Mouse (Mus musculus) neural tube, embryonic 12.5 days (tissue): Measurements from ENCODE around the gene Pcyt1b. TPM values are rescaled to one million over a fixed set of nuclear protein-coding genes. Genes with fewer than 3 reads are reported as not detected.
A peak's percentile ranks its signal among the peaks of the same experiment; 100 is the strongest.

Source experiments
- ATAC-seq: fragments of 200-750 bp; cut with Nextera tagmentation; 2 replicates; pipeline ENCODE4 v1.8.0; 2017; ENCODE audit warnings: low read depth, mild to moderate bottlenecking, moderate TSS enrichment, moderate library complexity; ENCODE audit not compliant: low FRiP score
- H3K27ac ChIP-seq: fragments of 300-500 bp; sonication (generic); 2 replicates; pipeline ENCODE4 v1.5.1; 2016
- H3K27me3 ChIP-seq: fragments of 300-500 bp; sonication (generic); replicated peaks from 2 replicates; pipeline ENCODE4 v1.6.1; 2016; ENCODE audit warnings: mild to moderate bottlenecking
- H3K36me3 ChIP-seq: fragments of 300-500 bp; sonication (generic); 2 replicates; pipeline ENCODE4 v1.6.1; 2016; ENCODE audit warnings: mild to moderate bottlenecking
- H3K4me1 ChIP-seq: fragments of 300-500 bp; sonication (generic); 2 replicates; pipeline ENCODE4 v1.6.1; 2016
- H3K4me2 ChIP-seq: fragments of 300-500 bp; sonication (generic); replicated peaks from 2 replicates; pipeline ENCODE4 v1.6.1; 2016; ENCODE audit warnings: mild to moderate bottlenecking
- H3K4me3 ChIP-seq: fragments of 300-500 bp; sonication (generic); 2 replicates; pipeline ENCODE4 v1.5.1; 2016
- H3K9ac ChIP-seq: fragments of 300-500 bp; sonication (generic); 2 replicates; pipeline ENCODE4 v1.6.1; 2016; ENCODE audit warnings: mild to moderate bottlenecking
- H3K9me3 ChIP-seq: fragments of 300-500 bp; sonication (generic); 2 replicates; pipeline ENCODE4 v1.6.1; 2016; ENCODE audit warnings: mild to moderate bottlenecking
- WGBS: fragments of 180-500 bp; shearing (Covaris S2); methylation state at CpG from one replicate; pipeline ENCODE4 v1.1.7; 2016; 5-methylcytosine and 5-hydroxymethylcytosine counted together
- polyA plus RNA-seq: library from polyadenylated mRNA; unstranded; fragments of >200 nt; fragmentation: Nextera tagmentation; extraction: Ambion mirVana; gene quantifications from 2 replicates; pipeline ENCODE4 v1.2.1, GENCODE M21; 2016

The Pcyt1b gene
- polyA plus RNA-seq, 1 experiment from 2014 or later, result 18.6 TPM

- no peaks in the 10 kb centered on the region for H3K4me1 ChIP-seq
- H3K36me3 ChIP-seq, result no peaks in the 10 kb centered on the region
- H3K27ac ChIP-seq, result peak overlapping the region; percentile 42; the same call in 1 of the 2 replicates
- peak overlapping the region; percentile 33 for H3K9ac ChIP-seq
- no peaks in the 10 kb centered on the region for H3K9me3 ChIP-seq
- H3K4me3 ChIP-seq, result peak overlapping the region; percentile 31
- no peaks in the 10 kb centered on the region for H3K27me3 ChIP-seq
- 15% methylated on average over 19 of the region's 19 CpGs for WGBS
- peak; percentile 100 for ATAC-seq
- peak overlapping the region; percentile 53 for H3K4me2 ChIP-seq
Observed at GRCm38 (mm10) chrX:93674836-93675795, 20.5 kb downstream of the Pcyt1b start.

GRCm38 (mm10) chrX:93676228-93676627, 21.6 kb downstream of the Pcyt1b start:
- Histone ChIP-seq H3K4me2 (peak overlapping the region; percentile 53), H3K27ac (no peak overlapping the region), H3K9ac (no peak overlapping the region), H3K36me3 (no peaks in the 10 kb centered on the region), H3K27me3 (no peaks in the 10 kb centered on the region), H3K9me3 (no peaks in the 10 kb centered on the region), H3K4me3 (0 out of 2 replicates have a peak overlapping the region, but pooled peaks have one; percentile 31), H3K4me1 (no peaks in the 10 kb centered on the region)
- no peak for ATAC-seq
- WGBS, result 74% methylated on average over 2 of the region's 2 CpGs

GRCm38 (mm10) chrX:93689287-93689686, 34.6 kb downstream of the Pcyt1b start:
- 85% methylated on average over 6 of the region's 6 CpGs for WGBS

GRCm38 (mm10) chrX:93690672-93691071, 36.0 kb downstream of the Pcyt1b start:
- 89% methylated on average over 8 of the region's 8 CpGs for WGBS
- no peak overlapping the region for H3K9ac ChIP-seq
- no peak overlapping the region for H3K27ac ChIP-seq
- no peaks in the 10 kb centered on the region for H3K27me3 ChIP-seq
- no peak overlapping the region for H3K4me3 ChIP-seq
- ATAC-seq, result no peak
- H3K4me1 ChIP-seq, result no peaks in the 10 kb centered on the region
- H3K9me3 ChIP-seq, result no peaks in the 10 kb centered on the region
- no peaks in the 10 kb centered on the region for H3K36me3 ChIP-seq
- H3K4me2 ChIP-seq, result no peak overlapping the region

More at GRCm38 (mm10) chrX:93689287-93689686, 34.6 kb downstream of the Pcyt1b start:
- no peaks in the 10 kb centered on the region for H3K9me3 ChIP-seq
- H3K4me2 ChIP-seq, result no peak overlapping the region
- H3K36me3 ChIP-seq, result no peaks in the 10 kb centered on the region
- H3K27me3 ChIP-seq, result no peaks in the 10 kb centered on the region
- no peak overlapping the region for H3K27ac ChIP-seq
- H3K4me1 ChIP-seq, result no peaks in the 10 kb centered on the region
- no peak overlapping the region for H3K9ac ChIP-seq
- ATAC-seq, result no peak
- H3K4me3 ChIP-seq, result no peak overlapping the region

- H3K9ac ChIP-seq, result no peak overlapping the region
- H3K27ac ChIP-seq, result no peak overlapping the region
- WGBS, result 75% methylated on average over 1 of the region's 1 CpGs
- H3K9me3 ChIP-seq, result no peaks in the 10 kb centered on the region
- H3K4me2 ChIP-seq, result no peak overlapping the region
- ATAC-seq, result no peak
- no peak overlapping the region for H3K4me3 ChIP-seq
- H3K36me3 ChIP-seq, result no peaks in the 10 kb centered on the region
- H3K27me3 ChIP-seq, result no peaks in the 10 kb centered on the region
- no peaks in the 10 kb centered on the region for H3K4me1 ChIP-seq
Observed at GRCm38 (mm10) chrX:93697596-93697995, 42.9 kb downstream of the Pcyt1b start.

GRCm38 (mm10) chrX:93700528-93701225, 46.0 kb downstream of the Pcyt1b start:
- H3K4me1 ChIP-seq, result no peaks in the 10 kb centered on the region
- no peak overlapping the region for H3K27ac ChIP-seq
- H3K4me2 ChIP-seq, result no peak overlapping the region
- ATAC-seq, result 0 out of 2 replicates have a peak, but pooled peaks have one; percentile 56
- no peak overlapping the region for H3K4me3 ChIP-seq
- no peaks in the 10 kb centered on the region for H3K27me3 ChIP-seq
- no peak overlapping the region for H3K9ac ChIP-seq
- no peaks in the 10 kb centered on the region for H3K9me3 ChIP-seq
- no peaks in the 10 kb centered on the region for H3K36me3 ChIP-seq
- WGBS, result 59% methylated on average over 8 of the region's 8 CpGs

GRCm38 (mm10) chrX:93712566-93712965, 57.9 kb downstream of the Pcyt1b start:
- H3K4me2 ChIP-seq, result no peak overlapping the region
- H3K27ac ChIP-seq, result no peak overlapping the region
- no peak overlapping the region for H3K9ac ChIP-seq
- H3K36me3 ChIP-seq, result no peaks in the 10 kb centered on the region
- H3K27me3 ChIP-seq, result no peaks in the 10 kb centered on the region
- H3K4me1 ChIP-seq, result no peaks in the 10 kb centered on the region
- no peak for ATAC-seq
- no peaks in the 10 kb centered on the region for H3K9me3 ChIP-seq
- H3K4me3 ChIP-seq, result no peak overlapping the region
- 73% methylated on average over 1 of the region's 1 CpGs for WGBS

GRCm38 (mm10) chrX:93729529-93729928, 74.9 kb downstream of the Pcyt1b start:
- no peak overlapping the region for H3K27ac ChIP-seq
- WGBS, result 100% methylated on average over 1 of the region's 1 CpGs
- no peak for ATAC-seq
- no peaks in the 10 kb centered on the region for H3K9me3 ChIP-seq
- H3K36me3 ChIP-seq, result no peaks in the 10 kb centered on the region
- no peak overlapping the region for H3K9ac ChIP-seq
- H3K4me3 ChIP-seq, result no peak overlapping the region
- H3K4me2 ChIP-seq, result no peak overlapping the region
- H3K27me3 ChIP-seq, result no peaks in the 10 kb centered on the region
- H3K4me1 ChIP-seq, result no peaks in the 10 kb centered on the region

GRCm38 (mm10) chrX:93730854-93731253, 76.2 kb downstream of the Pcyt1b start:
- H3K4me2 ChIP-seq, result no peak overlapping the region
- ATAC-seq, result no peak
- no peak overlapping the region for H3K4me3 ChIP-seq
- H3K27ac ChIP-seq, result no peak overlapping the region
- H3K27me3 ChIP-seq, result no peaks in the 10 kb centered on the region
- 75% methylated on average over 8 of the region's 8 CpGs for WGBS
- H3K36me3 ChIP-seq, result no peaks in the 10 kb centered on the region
- H3K4me1 ChIP-seq, result no peaks in the 10 kb centered on the region
- H3K9ac ChIP-seq, result no peak overlapping the region
- H3K9me3 ChIP-seq, result no peaks in the 10 kb centered on the region

GRCm38 (mm10) chrX:93732407-93732806, 77.7 kb downstream of the Pcyt1b start:
- Histone ChIP-seq H3K27me3 (no peaks in the 10 kb centered on the region), H3K4me3 (no peak overlapping the region), H3K27ac (no peak overlapping the region), H3K36me3 (no peaks in the 10 kb centered on the region), H3K9ac (no peak overlapping the region), H3K4me2 (no peak overlapping the region), H3K4me1 (no peaks in the 10 kb centered on the region), H3K9me3 (no peaks in the 10 kb centered on the region)
- ATAC-seq, result no peak

- Histone ChIP-seq H3K27ac (no peak overlapping the region), H3K4me1 (no peaks in the 10 kb centered on the region), H3K9ac (no peak overlapping the region), H3K4me2 (no peak overlapping the region), H3K4me3 (no peak overlapping the region), H3K36me3 (no peaks in the 10 kb centered on the region), H3K9me3 (no peaks in the 10 kb centered on the region), H3K27me3 (no peaks in the 10 kb centered on the region)
- 60% methylated on average over 6 of the region's 6 CpGs for WGBS
- ATAC-seq, result no peak
Observed at GRCm38 (mm10) chrX:93732975-93733748, 78.5 kb downstream of the Pcyt1b start.

- WGBS, result 96% methylated on average over 1 of the region's 1 CpGs
- no peaks in the 10 kb centered on the region for H3K9me3 ChIP-seq
- H3K27me3 ChIP-seq, result no peaks in the 10 kb centered on the region
- no peak for ATAC-seq
- no peak overlapping the region for H3K4me3 ChIP-seq
- no peak overlapping the region for H3K9ac ChIP-seq
- H3K4me1 ChIP-seq, result no peaks in the 10 kb centered on the region
- H3K36me3 ChIP-seq, result no peaks in the 10 kb centered on the region
- no peak overlapping the region for H3K27ac ChIP-seq
- H3K4me2 ChIP-seq, result no peak overlapping the region
Observed at GRCm38 (mm10) chrX:93749165-93749564, 94.5 kb downstream of the Pcyt1b start.
